Mouse (Mus musculus) frontal cortex, adult 2 months (tissue): Measurements from ENCODE around the gene Olfr1359. TPM values are rescaled to one million over a fixed set of nuclear protein-coding genes. Genes with fewer than 3 reads are reported as not detected.
"Not testable (repeated sequence)": the region's sequence is repeated elsewhere in the genome, so short reads cannot be mapped to it uniquely, and the experiment has no call there.

Experiments used
- DNase-seq, 2 experiments: peaks; one replicate each; pipeline ENCODE4 v3.0.0; 2022; ENCODE audit warnings: low spot score in 1 of 2; ENCODE audit errors: extremely low spot score in 1 of 2
- polyA plus RNA-seq: library from polyadenylated mRNA; depleted of rRNA; stranded (reverse); fragments of >200 nt; gene quantifications from 2 replicates; pipeline ENCODE4 v1.2.3, GENCODE M21; 2012; rRNA removed

The Olfr1359 gene
- polyA plus RNA-seq: not detected in 2 replicates

- no peak for DNase-seq
These were observed at the start of gene Olfr1359 for GRCm38 (mm10) chr13:21697811-21698210. TSS of gene Olfr1359 (plus strand) at chr13:21698111.

GRCm38 (mm10) chr13:21663286-21663685 lies 34.6 kb upstream of the Olfr1359 start, which contains the start of gene Olfr1361:
TSS of gene Olfr1361 (minus strand) at chr13:21663386.
- DNase-seq: no peak

DNA sequence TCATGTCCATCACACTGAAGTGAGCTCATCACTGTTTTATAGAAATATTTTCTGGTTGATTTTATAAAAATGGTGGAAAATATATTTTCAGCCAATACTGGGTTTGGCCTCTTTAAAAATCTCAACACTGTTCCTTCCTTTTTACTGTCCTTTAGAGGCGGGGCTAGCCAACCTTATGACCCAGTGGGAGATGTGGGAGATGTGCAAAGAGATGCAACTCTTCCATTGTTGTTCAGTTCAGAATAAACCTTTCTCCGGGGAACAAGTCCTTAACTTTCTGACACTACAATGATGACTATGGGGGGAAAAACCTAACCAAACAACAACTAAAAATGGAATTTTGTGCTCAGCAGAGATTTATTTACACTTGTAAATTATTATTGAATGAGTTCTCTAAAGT lies 20.6 kb upstream of the Olfr1359 start, which contains the start of gene Olfr1360:
Olfr1360 (minus strand) TSS at position 101 of the 400 bp plus-strand sequence.
- no peak for DNase-seq

GRCm38 (mm10) chr13:21706669-21707068 lies 8.8 kb downstream of the Olfr1359 start:
- DNase-seq: no peak

DNA sequence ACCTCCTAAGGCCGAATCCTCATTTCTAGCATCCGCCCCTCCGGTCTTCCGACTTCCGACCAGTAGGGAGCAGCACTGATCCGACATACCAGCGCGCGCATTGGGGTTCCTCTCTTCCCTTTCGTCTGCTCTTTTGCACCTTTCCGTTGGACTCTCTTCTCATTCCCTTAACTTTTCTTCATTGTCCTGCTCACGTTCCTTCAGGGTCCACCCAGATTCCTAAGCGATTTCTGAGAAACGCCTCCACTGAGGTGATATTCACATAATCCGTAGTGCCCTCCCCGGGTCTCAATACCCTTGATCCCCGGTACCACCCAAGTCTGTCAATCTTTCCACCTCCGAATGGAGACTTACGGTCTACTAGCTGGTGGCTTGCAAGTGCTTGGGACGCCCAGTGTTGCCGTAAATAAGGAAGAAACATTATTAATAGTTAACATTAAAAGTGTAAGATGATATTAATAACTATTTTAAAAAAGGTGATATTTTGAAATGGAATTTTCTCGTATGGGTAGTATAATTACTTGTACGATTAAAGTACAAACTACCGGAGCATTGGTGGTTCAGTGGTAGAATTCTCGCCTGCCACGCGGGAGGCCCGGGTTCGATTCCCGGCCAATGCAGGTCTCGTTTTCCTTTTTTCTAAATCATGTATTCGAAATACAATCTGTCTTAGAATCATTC lies 12.3 kb downstream of the Olfr1359 start:
- peak; percentile 73 to 95 for DNase-seq

GRCm38 (mm10) chr13:21710821-21711525 lies 13.1 kb downstream of the Olfr1359 start:
- peak; percentile 69 to 93 for DNase-seq

DNA sequence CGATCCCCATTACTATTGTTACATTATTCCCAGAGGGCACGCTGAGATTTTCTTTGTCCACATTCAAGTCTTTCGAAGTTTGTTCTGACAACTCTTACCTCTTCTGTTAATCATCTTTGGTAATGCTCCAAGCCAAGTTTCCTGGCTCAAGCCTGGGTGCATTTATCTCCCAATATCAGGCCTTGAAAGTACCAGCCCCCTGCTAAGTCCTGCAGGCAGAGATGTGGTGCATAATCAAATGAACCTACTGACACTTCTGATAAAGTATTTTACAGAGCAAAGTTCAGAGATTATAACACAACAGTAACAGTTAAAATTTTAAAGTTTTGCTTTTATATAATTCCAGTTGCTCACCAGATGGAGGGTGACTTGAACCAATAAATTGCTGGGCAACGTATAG lies 13.8 kb downstream of the Olfr1359 start:
- DNase-seq: no peak

- peak; percentile 66 to 86 for DNase-seq
These were observed 16.8 kb downstream of the Olfr1359 start for GRCm38 (mm10) chr13:21714725-21715124.

GRCm38 (mm10) chr13:21715131-21715863 lies 17.4 kb downstream of the Olfr1359 start:
- peak in 1 of 2 experiments; percentile 47 for DNase-seq

- peak; percentile 94 to 97 for DNase-seq
These were observed 18.1 kb downstream of the Olfr1359 start, which contains the start of the genes Hist1h2bl and Hist1h2ai for GRCm38 (mm10) chr13:21715864-21716539. TSS of gene Hist1h2bl (minus strand) at chr13:21716143. TSS of gene Hist1h2ai (plus strand) at chr13:21716422.

DNA sequence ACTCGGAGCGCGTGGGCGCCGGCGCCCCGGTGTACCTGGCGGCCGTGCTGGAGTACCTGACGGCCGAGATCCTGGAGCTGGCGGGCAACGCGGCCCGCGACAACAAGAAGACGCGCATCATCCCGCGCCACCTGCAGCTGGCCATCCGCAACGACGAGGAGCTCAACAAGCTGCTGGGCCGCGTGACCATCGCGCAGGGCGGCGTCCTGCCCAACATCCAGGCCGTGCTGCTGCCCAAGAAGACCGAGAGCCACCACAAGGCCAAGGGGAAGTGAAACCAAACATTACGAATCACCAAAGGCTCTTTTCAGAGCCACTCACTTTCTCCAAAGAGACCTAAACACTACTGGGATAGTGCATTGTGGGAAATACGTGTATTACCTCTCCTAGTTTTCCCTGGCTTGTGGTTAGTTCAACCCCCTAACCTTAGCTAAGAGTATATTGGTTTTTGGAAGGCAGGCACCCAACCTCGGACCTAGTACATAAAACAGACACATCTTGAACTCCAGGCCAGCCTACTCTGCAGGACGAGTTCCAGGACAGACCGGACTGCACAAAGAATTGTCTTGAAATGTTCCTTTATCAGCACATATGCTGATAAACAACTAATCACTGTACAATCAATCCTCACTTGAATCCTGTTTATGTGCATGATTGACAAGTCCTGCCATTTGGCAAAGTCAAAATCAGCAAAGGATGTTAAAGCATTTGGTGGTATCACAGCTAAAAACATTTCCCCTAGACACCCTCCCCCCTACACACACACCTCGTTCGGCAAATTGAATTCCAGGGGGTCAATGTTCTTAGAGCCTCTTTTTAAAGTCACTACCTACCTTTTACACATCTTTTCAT lies 18.9 kb downstream of the Olfr1359 start:
- DNase-seq: not testable (repeated sequence)

- peak; percentile 84 to 95 for DNase-seq
These were observed 19.8 kb downstream of the Olfr1359 start, which contains the start of gene Hist1h3h for GRCm38 (mm10) chr13:21717397-21718357. TSS of gene Hist1h3h (plus strand) at chr13:21717659.

DNA sequence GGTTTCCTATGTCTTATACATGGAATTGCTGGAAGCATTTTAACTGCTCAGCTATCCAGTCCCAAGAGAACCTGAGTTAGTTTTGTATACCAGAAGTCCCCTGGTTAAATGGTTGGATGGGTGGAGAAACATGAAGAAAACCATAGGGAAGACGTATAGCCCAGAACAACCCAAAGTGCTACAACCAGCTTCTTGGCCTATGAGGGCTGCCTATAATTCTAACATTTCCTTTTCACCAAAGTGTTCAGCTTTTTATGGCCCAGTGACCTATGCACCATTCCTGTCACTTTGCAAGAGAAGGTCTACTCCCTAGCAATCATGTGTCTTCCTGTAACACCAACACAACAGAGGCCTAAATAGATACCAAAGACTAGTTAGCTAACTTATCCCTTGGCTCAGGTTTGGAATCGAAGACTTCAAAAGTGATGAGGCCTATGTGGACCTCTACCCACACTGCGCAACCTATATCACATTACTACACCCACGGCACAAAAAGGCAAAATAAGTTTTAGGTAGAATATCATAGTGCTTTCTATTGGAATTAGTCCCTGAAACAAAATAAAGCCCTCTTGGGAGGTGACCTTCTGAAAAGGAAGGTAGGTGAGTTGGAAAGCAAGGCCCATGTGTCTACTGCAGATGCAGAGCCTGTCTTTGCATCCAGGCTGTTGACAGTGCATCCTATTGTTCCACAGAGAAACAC lies 20.6 kb downstream of the Olfr1359 start:
- no peak for DNase-seq

DNA sequence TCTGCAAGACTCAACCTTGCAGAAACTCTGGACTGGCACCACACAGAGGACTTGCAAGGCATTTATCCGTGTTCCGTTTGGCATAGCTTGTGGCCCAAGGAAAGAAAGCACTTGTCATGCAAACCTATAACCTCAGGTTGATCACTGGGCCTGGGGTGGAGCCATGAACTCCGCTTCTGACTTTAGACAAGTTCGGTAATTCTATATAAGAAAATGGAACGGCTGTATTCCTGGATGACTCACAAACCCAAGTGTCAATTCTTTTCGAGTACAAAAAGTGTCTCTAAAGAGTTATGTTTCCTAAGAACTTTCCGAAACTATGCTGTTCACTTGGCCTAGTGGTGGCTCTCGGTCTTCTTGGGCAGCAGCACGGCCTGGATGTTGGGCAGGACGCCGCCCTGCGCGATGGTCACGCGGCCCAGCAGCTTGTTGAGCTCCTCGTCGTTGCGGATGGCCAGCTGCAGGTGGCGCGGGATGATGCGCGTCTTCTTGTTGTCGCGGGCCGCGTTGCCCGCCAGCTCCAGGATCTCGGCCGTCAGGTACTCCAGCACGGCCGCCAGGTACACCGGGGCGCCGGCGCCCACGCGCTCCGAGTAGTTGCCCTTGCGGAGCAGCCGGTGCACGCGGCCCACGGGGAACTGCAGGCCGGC lies 23.3 kb downstream of the Olfr1359 start:
- not testable (repeated sequence) for DNase-seq

DNA sequence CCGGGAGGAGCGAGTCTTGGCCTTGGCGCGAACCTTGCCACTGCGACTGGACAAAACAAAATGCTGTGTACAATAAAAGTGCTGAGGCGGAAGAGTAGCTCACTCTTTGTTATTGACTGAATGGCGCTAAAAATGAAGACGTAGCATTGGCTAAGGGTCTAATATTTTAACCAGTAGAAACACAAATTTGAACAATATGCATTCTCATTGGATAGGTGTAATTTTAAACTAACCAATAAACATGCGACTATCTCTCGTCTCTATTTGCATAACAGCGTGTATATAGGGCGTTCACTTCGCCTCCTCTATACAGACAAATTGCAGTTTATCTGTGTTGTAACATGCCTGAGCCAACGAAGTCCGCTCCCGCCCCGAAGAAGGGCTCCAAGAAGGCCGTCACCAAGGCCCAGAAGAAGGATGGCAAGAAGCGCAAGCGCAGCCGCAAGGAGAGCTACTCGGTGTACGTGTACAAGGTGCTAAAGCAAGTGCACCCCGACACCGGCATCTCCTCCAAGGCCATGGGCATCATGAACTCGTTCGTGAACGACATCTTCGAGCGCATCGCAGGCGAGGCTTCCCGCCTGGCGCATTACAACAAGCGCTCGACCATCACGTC lies 24.0 kb downstream of the Olfr1359 start, which contains the start of gene Hist1h2bm:
Hist1h2bm (plus strand) TSS at position 288 of the 616 bp plus-strand sequence.
- peak; percentile 74 to 86 for DNase-seq

DNA sequence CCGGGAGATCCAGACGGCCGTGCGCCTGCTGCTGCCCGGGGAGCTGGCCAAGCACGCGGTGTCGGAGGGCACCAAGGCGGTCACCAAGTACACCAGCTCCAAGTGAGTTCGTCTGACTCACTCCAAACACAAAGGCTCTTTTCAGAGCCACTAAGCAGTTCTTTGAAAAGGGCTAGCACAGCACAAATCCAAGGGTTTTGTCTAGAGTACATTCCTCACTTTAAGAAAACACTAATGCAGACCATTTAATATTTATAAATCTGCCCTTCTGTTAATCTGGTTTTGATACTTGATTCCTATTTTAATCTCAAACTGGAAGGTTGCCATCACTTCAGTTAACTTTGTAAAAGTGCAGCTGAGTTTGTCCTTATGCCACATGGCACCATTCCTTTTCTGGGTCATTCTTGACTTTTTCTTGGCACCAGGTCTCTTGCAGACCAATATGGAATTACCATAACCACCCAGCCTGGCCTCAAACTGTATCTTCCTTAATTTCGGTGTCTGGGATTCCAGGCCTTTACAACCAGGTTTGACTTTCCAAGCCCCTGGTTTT lies 24.5 kb downstream of the Olfr1359 start:
- DNase-seq: no peak
